Mouse (Mus musculus): Measurements from ENCODE around the gene Ftsj3.
"Not testable (repeated sequence)": the region's sequence is repeated elsewhere in the genome, so short reads cannot be mapped to it uniquely, and the experiment has no call there.

DNA sequence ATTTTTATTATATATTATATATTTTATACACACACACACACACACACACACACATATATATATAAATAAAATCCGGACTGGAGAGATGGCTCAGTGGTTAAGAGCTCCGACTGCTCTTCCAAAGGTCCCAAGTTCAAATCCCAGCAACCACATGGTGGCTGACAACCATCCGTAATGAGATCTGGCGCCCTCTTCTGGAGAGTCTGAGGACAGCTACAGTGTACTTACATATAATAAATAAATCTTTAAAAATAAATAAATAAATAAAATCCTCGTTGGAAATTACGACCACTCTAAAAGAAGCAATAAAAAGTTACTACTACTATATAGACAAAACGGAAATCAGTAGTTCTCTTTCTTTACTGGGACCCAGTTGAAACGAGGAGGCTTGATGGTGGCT is 21.9 kb downstream of the Ftsj3 start:
- TF ChIP-seq CTCF (IDR thresholded peaks at IDR 0.05; ENCODE audit: low read depth, low read length); POLR2A (IDR thresholded peaks at IDR 0.05; ENCODE audit: extremely low read depth, insufficient read depth, low read length): not testable (repeated sequence)

Data from liver, adult 2 months (tissue).